Mouse (Mus musculus) ovary, postnatal 14 days (tissue): Measurements from ENCODE around the gene Cep57l1.

Experiments
- DNase-seq: peaks from one replicate; pipeline ENCODE4 v3.0.0; 2022; ENCODE audit warnings: low spot score

Cep57l1 gene

DNA sequence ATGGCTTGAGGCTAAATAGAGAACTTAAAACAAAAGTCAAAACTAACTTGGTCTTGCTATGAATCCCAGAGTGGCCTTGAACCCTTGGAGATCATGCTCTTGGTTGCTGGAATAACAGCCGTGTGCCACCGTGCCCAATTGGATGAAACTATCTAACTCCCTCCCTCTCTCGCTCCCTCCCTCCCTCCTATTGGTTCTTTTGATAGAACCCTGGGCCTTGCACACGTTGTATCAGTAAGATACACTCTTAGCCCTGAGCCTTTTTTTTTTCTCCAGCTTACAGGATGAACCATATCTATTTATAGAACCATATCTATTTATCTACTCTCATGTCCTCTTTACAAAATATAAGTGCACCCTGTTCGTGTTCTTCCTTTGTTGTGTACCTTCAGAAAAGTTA lies 6.8 kb upstream of the Cep57l1 start:
- no peak for DNase-seq

DNA sequence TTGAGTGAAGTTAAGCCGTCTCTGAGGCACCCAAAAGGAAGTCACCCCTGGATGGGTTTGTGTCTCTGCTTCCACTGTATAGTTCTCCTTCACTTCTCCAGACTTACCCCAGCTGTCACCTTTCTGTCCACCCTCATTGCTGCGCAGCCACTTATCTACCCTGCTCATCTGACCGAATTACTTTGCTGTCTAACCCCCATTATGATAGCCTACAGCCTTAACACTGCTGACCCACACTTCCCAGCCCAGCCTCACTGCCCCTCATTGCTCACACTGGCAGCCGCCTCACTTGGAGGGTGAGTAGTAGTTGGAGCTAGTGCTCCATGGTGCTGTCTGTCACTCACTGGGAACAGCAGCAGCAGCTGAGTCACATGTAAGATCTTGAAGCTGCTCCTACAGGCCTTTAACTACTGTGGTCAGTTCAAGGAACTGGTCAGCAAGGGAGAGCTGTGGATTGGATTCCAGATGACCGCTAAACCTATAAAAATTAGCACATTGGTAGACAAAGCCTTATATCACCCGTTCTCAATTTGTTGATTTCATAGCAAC lies 4.7 kb upstream of the Cep57l1 start:
- DNase-seq = no peak

GRCm38 (mm10) chr10:41812566-41812965 lies 2.9 kb upstream of the Cep57l1 start:
- DNase-seq = no peak

DNA sequence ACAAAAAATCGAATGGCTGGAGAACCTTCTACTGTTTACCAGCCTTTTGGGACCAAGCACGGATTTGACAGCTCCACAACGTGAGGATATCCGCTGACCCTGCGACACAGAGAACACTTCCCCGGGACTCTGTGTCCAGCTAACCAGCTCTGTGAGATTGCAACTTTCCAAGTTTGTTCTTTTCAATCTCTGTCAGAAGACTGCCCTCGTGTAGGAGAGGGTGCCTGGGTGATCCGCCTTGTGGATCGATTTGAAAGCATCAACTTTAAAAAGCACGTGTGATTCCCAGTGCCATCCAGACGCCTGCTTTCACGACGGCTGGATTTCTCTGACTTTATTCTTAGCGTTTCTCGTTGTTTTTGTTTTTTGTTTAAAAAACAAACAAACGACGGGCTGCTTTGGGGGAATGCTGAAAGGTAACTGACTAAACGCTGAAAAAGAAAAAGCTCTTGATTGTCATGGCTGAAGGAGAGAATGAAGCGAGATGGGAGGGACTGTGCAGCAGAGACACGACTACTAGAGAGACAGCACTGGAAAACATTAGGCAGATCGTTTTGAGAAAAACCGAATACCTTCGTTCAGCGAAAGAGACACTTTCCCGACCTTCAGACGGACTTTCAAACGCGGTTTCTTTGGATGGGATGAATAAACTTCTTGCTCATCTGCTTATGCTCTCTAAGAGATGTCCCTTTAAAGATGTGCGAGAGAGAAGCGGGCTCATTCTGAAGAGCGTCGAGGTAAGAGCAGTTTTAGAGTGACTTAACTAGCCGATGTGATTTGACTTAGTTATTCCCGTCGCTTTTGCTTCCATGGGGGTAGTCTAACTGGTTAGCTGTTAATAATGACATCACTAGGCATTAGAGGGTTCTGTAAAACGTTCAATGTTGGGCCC lies 1.1 kb upstream of the Cep57l1 start:
- no peak for DNase-seq

- DNase-seq = no peak
These were observed 446 bp downstream of the Cep57l1 start for GRCm38 (mm10) chr10:41809080-41809770.

GRCm38 (mm10) chr10:41805729-41806355 lies 3.8 kb downstream of the Cep57l1 start:
- no peak for DNase-seq

DNA sequence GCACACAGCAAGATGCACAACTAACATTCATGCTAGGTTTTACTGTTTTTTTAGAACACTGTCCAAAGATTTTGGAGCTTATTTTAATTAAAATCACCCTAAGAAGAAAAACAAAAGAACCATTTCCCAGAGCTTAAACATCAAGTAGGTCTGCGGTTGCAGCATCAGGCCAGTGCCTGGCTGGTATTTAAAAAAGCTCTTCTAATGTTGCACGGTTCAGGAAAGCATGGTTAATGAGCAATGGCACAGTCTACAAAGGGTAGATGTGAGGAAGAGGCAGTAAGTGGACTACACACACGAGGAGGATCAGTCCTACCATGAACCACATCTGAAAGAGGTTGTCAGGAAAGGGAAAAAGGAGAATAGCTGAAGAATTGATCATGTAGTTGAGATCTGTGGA lies 5.0 kb downstream of the Cep57l1 start:
- no peak for DNase-seq

DNA sequence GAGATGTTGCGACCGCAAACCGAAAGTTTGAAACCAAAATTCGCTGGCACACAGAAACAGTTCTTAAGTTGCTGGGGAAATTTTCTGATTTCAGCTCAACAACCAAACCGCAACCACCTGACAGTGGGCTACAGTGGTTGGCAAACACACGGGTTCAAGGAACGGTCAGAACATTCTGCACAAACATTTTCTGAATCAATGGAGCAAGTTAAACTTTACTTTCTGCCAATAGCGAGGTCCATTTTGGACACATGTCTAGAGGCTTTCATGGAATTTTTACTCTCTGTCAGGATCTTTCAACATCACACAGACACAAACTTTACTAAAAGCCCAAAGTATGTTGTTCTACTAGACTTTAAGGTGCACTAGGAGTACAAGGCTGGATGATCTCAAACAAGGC lies 6.2 kb downstream of the Cep57l1 start:
- no peak for DNase-seq

DNA sequence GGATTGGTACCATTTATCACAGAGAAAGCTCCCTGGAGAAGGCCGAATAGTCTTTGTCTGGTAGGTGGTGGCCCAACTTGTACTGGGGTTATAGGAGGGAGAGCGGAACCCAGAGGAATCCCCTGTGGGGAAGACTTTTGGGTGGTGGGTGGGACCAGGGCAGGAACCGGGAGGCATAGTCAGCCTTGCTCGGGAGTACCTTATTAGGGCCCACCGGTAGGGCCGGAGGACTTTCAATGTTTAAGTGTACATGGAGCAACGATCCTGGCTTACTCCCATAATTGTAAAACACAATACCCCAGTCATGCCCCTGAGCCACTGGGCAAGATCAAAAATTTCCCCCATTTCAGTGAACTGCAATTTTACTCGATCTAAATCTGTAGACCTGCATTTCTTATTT lies 12.4 kb downstream of the Cep57l1 start:
- DNase-seq = no peak

DNA sequence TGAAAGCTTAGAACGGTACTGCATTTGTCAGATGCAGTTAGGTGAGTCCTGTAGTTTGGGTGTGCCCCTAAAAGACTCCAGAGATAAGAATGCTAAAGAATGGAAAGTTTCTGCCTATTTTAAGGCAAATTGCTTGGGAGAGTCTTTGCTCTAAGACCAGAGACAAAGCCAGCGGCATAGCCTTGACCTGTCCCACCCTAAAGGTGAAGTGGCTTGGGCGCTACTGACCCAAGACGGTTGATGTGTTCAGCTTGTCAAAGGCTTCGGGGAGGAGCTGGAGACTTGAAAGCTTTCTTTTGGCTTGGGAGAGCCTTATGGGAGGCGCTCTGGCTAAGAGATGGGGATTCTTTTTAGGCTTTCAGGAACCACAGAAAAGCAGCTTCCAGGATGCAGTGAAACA lies 17.3 kb downstream of the Cep57l1 start:
- DNase-seq = no peak

- no peak for DNase-seq
These were observed 42.4 kb downstream of the Cep57l1 start for GRCm38 (mm10) chr10:41767254-41767653.

DNA sequence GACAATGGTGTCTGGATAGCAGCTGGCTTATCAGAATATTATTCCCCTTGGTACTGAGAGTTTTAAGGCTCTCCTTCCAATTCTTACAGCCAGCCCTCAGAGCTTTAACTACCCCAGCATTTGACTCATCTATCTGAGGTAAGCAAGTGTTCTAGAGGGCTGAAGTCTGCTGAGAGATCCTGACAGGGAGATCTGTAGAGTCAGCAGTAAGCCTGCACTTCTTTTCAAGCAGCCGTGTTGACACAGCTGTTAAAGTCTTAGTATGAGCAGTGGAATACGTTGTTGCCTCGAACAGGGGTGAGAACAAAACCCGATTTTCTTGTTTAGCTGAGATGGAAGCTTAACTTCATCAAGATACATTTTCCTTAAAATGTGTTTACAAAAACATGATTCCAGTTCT lies 43.4 kb downstream of the Cep57l1 start:
- no peak for DNase-seq

GRCm38 (mm10) chr10:41765586-41765985 lies 44.1 kb downstream of the Cep57l1 start:
- no peak for DNase-seq

- no peak for DNase-seq
These were observed 45.8 kb downstream of the Cep57l1 start for GRCm38 (mm10) chr10:41763741-41764385.

DNA sequence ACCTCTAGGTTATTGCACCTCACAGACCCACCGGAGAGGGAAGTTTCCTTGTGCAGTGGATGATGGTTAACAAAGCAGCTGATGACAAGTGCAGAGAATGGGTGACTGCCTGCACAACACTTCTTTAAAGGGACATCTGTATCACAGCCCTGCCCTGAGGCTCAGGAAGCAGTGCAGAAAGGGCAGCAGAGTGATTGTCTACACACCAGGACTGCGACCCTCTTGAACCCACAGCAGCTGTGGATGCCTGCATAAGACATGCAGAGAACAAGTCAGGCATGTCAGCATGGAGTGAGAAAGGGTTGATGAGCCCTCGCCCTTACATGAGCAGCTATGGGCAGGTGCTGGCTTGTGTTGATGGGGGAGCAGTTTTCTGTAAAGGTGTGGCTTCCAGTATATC lies 48.8 kb downstream of the Cep57l1 start:
- DNase-seq = no peak

- DNase-seq = no peak
These were observed 51.6 kb downstream of the Cep57l1 start for GRCm38 (mm10) chr10:41758041-41758440.

GRCm38 (mm10) chr10:41757226-41757625 lies 52.4 kb downstream of the Cep57l1 start:
- no peak for DNase-seq

GRCm38 (mm10) chr10:41751867-41752480 lies 57.7 kb downstream of the Cep57l1 start:
- no peak for DNase-seq

DNA sequence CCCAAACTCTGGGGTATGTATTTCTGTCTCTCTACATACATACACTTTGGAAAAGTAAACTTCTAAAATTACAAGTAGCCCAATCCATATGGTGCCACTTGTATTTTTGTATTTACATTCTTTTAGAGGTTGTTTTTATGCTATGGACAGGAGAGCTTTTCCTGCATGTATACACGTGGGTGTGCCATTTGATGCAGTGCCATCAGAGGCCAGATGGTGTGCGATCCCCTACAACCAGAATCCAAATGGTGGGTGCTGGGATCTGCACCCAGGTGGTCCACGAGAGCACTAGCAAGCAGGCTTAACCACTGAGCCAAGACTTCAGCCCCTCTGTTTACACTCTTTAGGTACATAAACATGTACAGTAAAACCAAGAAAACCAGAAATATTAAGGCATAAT lies 60.4 kb downstream of the Cep57l1 start:
- no peak for DNase-seq

GRCm38 (mm10) chr10:41746554-41746953 lies 63.1 kb downstream of the Cep57l1 start:
- DNase-seq = no peak

DNA sequence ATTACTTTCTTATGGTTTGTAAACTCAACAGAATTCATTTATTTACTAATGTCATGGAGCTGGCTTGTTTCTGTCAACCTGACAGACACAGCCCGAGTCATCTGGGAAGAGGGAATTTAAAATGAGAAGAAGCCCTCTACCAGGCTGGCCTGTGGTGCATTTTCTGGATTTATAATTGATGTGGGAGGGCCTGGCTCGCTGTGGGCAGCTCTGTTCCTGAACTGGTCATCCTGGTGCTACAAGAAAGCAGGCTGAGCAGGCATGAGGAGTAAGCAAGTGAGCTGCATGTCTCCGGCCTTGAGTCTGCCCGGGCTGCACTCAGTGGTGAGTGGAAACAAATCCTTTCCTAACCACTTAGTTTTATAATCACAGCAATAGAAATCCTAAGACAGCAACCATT lies 65.7 kb downstream of the Cep57l1 start:
- DNase-seq = no peak

- DNase-seq = no peak
These were observed 69.5 kb downstream of the Cep57l1 start for GRCm38 (mm10) chr10:41740221-41740620.
